ENCODE assay signal across 17 mouse cellular contexts in the genomic region with DNA sequence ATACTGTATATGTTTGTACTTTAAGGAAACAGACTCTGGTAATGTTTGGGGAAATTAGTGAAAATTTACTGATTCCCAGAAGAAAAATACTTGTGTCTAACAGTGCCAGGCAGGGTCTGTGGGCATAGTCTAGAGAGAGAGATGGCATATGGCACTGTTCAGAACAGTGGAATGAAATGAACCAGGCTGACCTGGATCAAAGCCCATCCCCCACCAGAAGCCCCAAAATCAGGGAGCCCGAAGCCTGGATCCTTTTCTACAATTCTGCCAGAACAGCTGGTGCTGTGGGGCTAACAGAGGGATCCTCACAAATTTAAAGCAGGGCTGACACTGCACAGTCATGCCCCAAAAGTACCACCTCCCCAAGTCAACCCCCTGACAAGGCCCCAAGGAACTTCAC.
"Had no signal": no experiment of that assay in that cellular context is flagged by ENCODE, and none has a peak within 500 bp of the region (broad histone marks: within the 10 kb centered on the region; RNA-seq: fewer than 3 reads in every experiment).

No protein-coding gene starts in this region.

- DNase-seq: lung, adult 2 months; lung, postnatal 14 days; lung, postnatal 36 days; right cerebral cortex, postnatal 14 days; thymus, adult 2 months; thymus, postnatal 25 days; thymus, postnatal 4 days had no signal

- H3K4me2 ChIP-seq: lung, embryonic 15.5 days; midbrain, embryonic 11.5 days; midbrain, embryonic 13.5 days; midbrain, embryonic 15.5 days; neural tube, embryonic 12.5 days; stomach, embryonic 15.5 days had no signal

- H3K27ac ChIP-seq: lung, embryonic 15.5 days; macrophage; midbrain, embryonic 13.5 days; midbrain, embryonic 15.5 days; neural tube, embryonic 12.5 days; stomach, embryonic 15.5 days; stomach, postnatal 0 days had no signal

- H3K9me3 ChIP-seq: lung, embryonic 15.5 days; megakaryocyte, embryonic 14.5 days; midbrain, embryonic 13.5 days; midbrain, embryonic 15.5 days; neural tube, embryonic 12.5 days; stomach, embryonic 15.5 days had no signal

- ATAC-seq: lung, postnatal 0 days; midbrain, embryonic 13.5 days; midbrain, embryonic 15.5 days had no signal

- H3K36me3 ChIP-seq: lung, embryonic 15.5 days; midbrain, embryonic 13.5 days; midbrain, embryonic 15.5 days; neural tube, embryonic 12.5 days; stomach, embryonic 15.5 days had no signal

- H3K4me1 ChIP-seq: lung, embryonic 15.5 days; megakaryocyte, embryonic 14.5 days; midbrain, embryonic 15.5 days; stomach, embryonic 15.5 days had no signal

- H3K9ac ChIP-seq: lung, embryonic 15.5 days; midbrain, embryonic 13.5 days; midbrain, embryonic 15.5 days; neural tube, embryonic 12.5 days; stomach, embryonic 15.5 days had no signal

- H3K4me3 ChIP-seq: lung, embryonic 15.5 days; megakaryocyte, embryonic 14.5 days; midbrain, embryonic 13.5 days; midbrain, embryonic 15.5 days; neural tube, embryonic 12.5 days; stomach, embryonic 15.5 days had no signal

- H3K27me3 ChIP-seq: lung, embryonic 15.5 days; megakaryocyte, embryonic 14.5 days; midbrain, embryonic 13.5 days; midbrain, embryonic 15.5 days; neural tube, embryonic 12.5 days; stomach, embryonic 15.5 days had no signal
